15 mouse cellular contexts compared by ENCODE assay signal in genomic region chr5:128550736-128551135, GRCm38 (mm10).
DNase-seq lines count a peak whose midpoint lies in the region.
"Had no signal": no experiment of that assay in that cellular context is flagged by ENCODE, and none has a peak within 500 bp of the region (broad histone marks: within the 10 kb centered on the region; RNA-seq: fewer than 3 reads in every experiment).

No protein-coding gene starts in this region.

- peak; percentile 31 for DNase-seq in embryo, embryonic 10.5 days (ENCODE audit: low spot score)
- no peak for DNase-seq in embryo, embryonic 10 days (ENCODE audit: low spot score)
- peak; percentile 67 for DNase-seq in ES-CJ7 (ENCODE audit: low read depth, low spot score)
- DNase-seq in ZHBTc4 (ENCODE audit: low read depth, low spot score), result peak; percentile 57
- no peak for DNase-seq in layer of hippocampus, adult 11-12 months (ENCODE audit: low spot score)
- DNase-seq: adrenal gland, adult 2 months; adrenal gland, postnatal 10 days; adrenal gland, postnatal 25 days; B cell, adult 2 months; cerebellum, adult 11 months; cerebellum, adult 18-20 months; cerebellum, adult 8-10 months; cerebellum, adult 9-11 months; cerebellum, postnatal 14 days; cerebellum, postnatal 36 days had no signal

Comparison
In these comparisons a context has a peak if more than half of its experiments do, and no peak if none do; other contexts are left out.
1. DNase-seq: peak in embryo, embryonic 10.5 days (single experiment), ES-CJ7 (single experiment) and ZHBTc4 (single experiment); none in embryo, embryonic 10 days (single experiment) and layer of hippocampus, adult 11-12 months (single experiment).